Mouse (Mus musculus): ENCODE results near the gene Camta2. TPM values are rescaled to one million over a fixed set of nuclear protein-coding genes. Genes with fewer than 3 reads are reported as not detected.

Camta2 gene
- polyA plus RNA-seq, 1 experiment from 2014 or later, result 4.4 TPM

- Histone ChIP-seq H3K27ac (replicated peaks; ENCODE audit: low read depth, low read length) (no peak overlapping the region), H3K9ac (replicated peaks; ENCODE audit: low read length) (peak overlapping the region; percentile 96), H3K27me3 (ENCODE audit: control insufficient read depth, insufficient read depth, low read length) (no peaks in the 10 kb centered on the region), H3K4me3 (ENCODE audit: low read depth, low read length) (peak overlapping the region; percentile 88), H3K4me1 (ENCODE audit: control insufficient read depth, insufficient read depth, low read length) (peaks cover 3% of the 10 kb centered on the region; the same call in 1 of the 2 replicates), H3K9me3 (replicated peaks; ENCODE audit: control insufficient read depth, low read length) (no peaks in the 10 kb centered on the region), H3K4me2 (ENCODE audit: low read depth, low read length) (peak overlapping the region; percentile 84), H3K36me3 (replicated peaks; ENCODE audit: control insufficient read depth, insufficient read depth, low read depth, low read length) (no peaks in the 10 kb centered on the region; the same call in 1 of the 2 replicates)
- peak; percentile 16 for DNase-seq (ENCODE audit: low spot score)
- no peak for ATAC-seq (replicated peaks; ENCODE audit: insufficient number of reproducible peaks, low FRiP score, low TSS enrichment, low read depth)
- WGBS, result 14% methylated on average over 10 of the region's 10 CpGs
Observed at GRCm38 (mm10) chr11:70701221-70701955, 13.5 kb upstream of the Camta2 start.

- Histone ChIP-seq H3K4me3 (ENCODE audit: low read depth, low read length) (peak overlapping the region; percentile 88), H3K36me3 (replicated peaks; ENCODE audit: control insufficient read depth, insufficient read depth, low read depth, low read length) (no peaks in the 10 kb centered on the region), H3K9me3 (replicated peaks; ENCODE audit: control insufficient read depth, low read length) (no peaks in the 10 kb centered on the region), H3K4me1 (ENCODE audit: control insufficient read depth, insufficient read depth, low read length) (peaks cover 3% of the 10 kb centered on the region; the same call in 1 of the 2 replicates), H3K27ac (replicated peaks; ENCODE audit: low read depth, low read length) (peak overlapping the region; percentile 68), H3K27me3 (ENCODE audit: control insufficient read depth, insufficient read depth, low read length) (no peaks in the 10 kb centered on the region), H3K4me2 (ENCODE audit: low read depth, low read length) (peak overlapping the region; percentile 84), H3K9ac (replicated peaks; ENCODE audit: low read length) (peak overlapping the region; percentile 96)
- ATAC-seq (replicated peaks; ENCODE audit: insufficient number of reproducible peaks, low FRiP score, low TSS enrichment, low read depth) (peak; percentile 19; the same call in 1 of the 2 replicates), DNase-seq (ENCODE audit: low spot score) (peak; percentile 38)
- under 1% methylated on average over 32 of the region's 34 CpGs for WGBS
Observed at GRCm38 (mm10) chr11:70700613-70701012, 12.7 kb upstream of the Camta2 start.

DNA sequence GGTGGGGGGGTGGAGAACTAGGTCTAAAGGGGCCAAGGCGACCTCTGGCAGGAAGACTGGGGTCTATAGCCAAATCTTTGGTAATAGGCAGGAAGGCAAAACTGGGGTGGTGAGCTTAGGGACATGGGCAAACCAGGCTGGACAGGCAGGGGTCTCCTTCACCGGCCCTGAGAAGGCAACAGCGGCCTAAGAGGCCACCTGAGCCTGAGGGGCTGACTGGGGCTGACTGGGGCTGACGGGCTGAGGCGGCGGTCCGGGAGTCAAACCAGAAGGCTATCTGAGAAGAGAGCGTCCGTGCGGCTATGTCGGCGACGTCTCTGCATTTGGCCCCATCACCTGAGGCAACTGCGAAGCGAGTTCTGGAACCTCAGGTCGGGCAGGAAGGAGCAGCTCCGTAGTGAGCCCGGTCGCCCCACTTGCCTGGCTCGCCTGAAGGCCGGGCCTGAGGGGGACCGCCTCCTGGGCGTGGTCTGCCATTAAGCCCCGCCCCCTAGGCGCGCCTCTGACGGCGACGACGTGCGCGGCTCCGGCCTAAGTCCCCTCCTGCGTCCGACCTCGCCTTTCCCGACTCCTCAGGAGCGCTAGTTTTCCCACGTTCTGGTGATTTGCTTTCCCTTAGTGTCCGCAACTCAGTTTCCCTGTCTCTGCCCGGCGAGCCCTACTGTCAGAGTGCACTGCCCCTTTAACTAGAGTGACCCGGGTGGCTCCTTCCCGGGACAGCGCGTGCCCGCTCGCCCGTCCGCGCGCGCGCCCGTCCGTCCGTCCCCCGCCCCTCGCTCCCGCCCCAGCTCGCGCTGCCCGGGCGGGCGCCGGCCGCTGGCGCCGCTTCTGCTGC, 12.0 kb upstream of the Camta2 start, which contains the start of the genes Inca1 and Kif1c:
TSS of gene Inca1 (minus strand) at position 434 of the 835 bp plus-strand sequence.
TSS of gene Kif1c (plus strand) at position 827 of the 835 bp plus-strand sequence.
- peak; percentile 94 for DNase-seq (ENCODE audit: low spot score)
- H3K4me3 ChIP-seq (ENCODE audit: low read depth, low read length), result peak within 1 kb of the TSS; percentile 88
- H3K36me3 ChIP-seq (replicated peaks; ENCODE audit: control insufficient read depth, insufficient read depth, low read depth, low read length), result no peaks in the 10 kb centered on the region
- peak; percentile 92 for ATAC-seq (replicated peaks; ENCODE audit: insufficient number of reproducible peaks, low FRiP score, low TSS enrichment, low read depth)
- 2% methylated on average over 65 of the region's 69 CpGs for WGBS
- H3K4me1 ChIP-seq (ENCODE audit: control insufficient read depth, insufficient read depth, low read length), result peaks cover 3% of the 10 kb centered on the region; the same call in 1 of the 2 replicates
- H3K4me2 ChIP-seq (ENCODE audit: low read depth, low read length), result peak within 1 kb of the TSS; percentile 84
- H3K9me3 ChIP-seq (replicated peaks; ENCODE audit: control insufficient read depth, low read length), result no peaks in the 10 kb centered on the region
- peak within 1 kb of the TSS; percentile 68 for H3K27ac ChIP-seq (replicated peaks; ENCODE audit: low read depth, low read length)
- H3K9ac ChIP-seq (replicated peaks; ENCODE audit: low read length), result peak within 1 kb of the TSS; percentile 96
- H3K27me3 ChIP-seq (ENCODE audit: control insufficient read depth, insufficient read depth, low read length), result no peaks in the 10 kb centered on the region

DNA sequence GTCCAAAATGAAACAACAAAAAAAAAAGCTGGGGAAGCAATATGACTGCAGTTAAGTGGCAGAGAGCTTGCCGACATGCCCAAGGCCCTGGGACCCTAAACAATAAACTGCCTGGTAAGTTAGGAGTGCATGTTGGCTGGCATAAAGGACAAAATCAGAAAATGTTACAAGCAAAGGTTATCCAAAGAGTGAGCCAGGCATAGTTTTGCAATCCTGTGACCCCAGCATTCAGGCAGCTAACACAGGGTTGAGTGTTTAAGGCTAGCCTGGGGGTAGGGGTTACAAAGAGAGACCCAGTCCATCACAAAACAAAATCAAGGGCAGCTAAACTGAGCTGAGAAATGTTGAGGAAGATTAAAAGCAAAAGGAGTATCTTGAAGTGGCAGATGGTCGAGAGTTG, 11.1 kb upstream of the Camta2 start:
- DNase-seq (ENCODE audit: low spot score) (no peak), ATAC-seq (replicated peaks; ENCODE audit: insufficient number of reproducible peaks, low FRiP score, low TSS enrichment, low read depth) (no peak)
- H3K4me1 ChIP-seq (ENCODE audit: control insufficient read depth, insufficient read depth, low read length), result peaks cover 3% of the 10 kb centered on the region; the same call in 1 of the 2 replicates
- H3K27ac ChIP-seq (replicated peaks; ENCODE audit: low read depth, low read length), result no peak overlapping the region
- no peak overlapping the region for H3K4me3 ChIP-seq (ENCODE audit: low read depth, low read length)
- H3K9me3 ChIP-seq (replicated peaks; ENCODE audit: control insufficient read depth, low read length), result no peaks in the 10 kb centered on the region
- H3K36me3 ChIP-seq (replicated peaks; ENCODE audit: control insufficient read depth, insufficient read depth, low read depth, low read length), result no peaks in the 10 kb centered on the region
- H3K4me2 ChIP-seq (ENCODE audit: low read depth, low read length), result no peak overlapping the region
- no peak overlapping the region for H3K9ac ChIP-seq (replicated peaks; ENCODE audit: low read length)
- 71% methylated on average over 2 of the region's 2 CpGs for WGBS
- H3K27me3 ChIP-seq (ENCODE audit: control insufficient read depth, insufficient read depth, low read length), result no peaks in the 10 kb centered on the region

GRCm38 (mm10) chr11:70697376-70697775, 9.5 kb upstream of the Camta2 start:
- no peak overlapping the region for H3K9ac ChIP-seq (replicated peaks; ENCODE audit: low read length)
- DNase-seq (ENCODE audit: low spot score), result no peak
- H3K4me1 ChIP-seq (ENCODE audit: control insufficient read depth, insufficient read depth, low read length), result peaks cover 3% of the 10 kb centered on the region; the same call in 1 of the 2 replicates
- ATAC-seq (replicated peaks; ENCODE audit: insufficient number of reproducible peaks, low FRiP score, low TSS enrichment, low read depth), result no peak
- H3K9me3 ChIP-seq (replicated peaks; ENCODE audit: control insufficient read depth, low read length), result no peaks in the 10 kb centered on the region
- H3K27ac ChIP-seq (replicated peaks; ENCODE audit: low read depth, low read length), result no peak overlapping the region
- no peaks in the 10 kb centered on the region for H3K36me3 ChIP-seq (replicated peaks; ENCODE audit: control insufficient read depth, insufficient read depth, low read depth, low read length)
- no peak overlapping the region for H3K4me3 ChIP-seq (ENCODE audit: low read depth, low read length)
- WGBS, result 74% methylated on average over 3 of the region's 3 CpGs
- H3K27me3 ChIP-seq (ENCODE audit: control insufficient read depth, insufficient read depth, low read length), result no peaks in the 10 kb centered on the region
- H3K4me2 ChIP-seq (ENCODE audit: low read depth, low read length), result no peak overlapping the region

- no peaks in the 10 kb centered on the region for H3K27me3 ChIP-seq (ENCODE audit: control insufficient read depth, insufficient read depth, low read length)
- ATAC-seq (replicated peaks; ENCODE audit: insufficient number of reproducible peaks, low FRiP score, low TSS enrichment, low read depth) (no peak), DNase-seq (ENCODE audit: low spot score) (no peak)
- H3K9me3 ChIP-seq (replicated peaks; ENCODE audit: control insufficient read depth, low read length), result no peaks in the 10 kb centered on the region
- H3K9ac ChIP-seq (replicated peaks; ENCODE audit: low read length), result no peak overlapping the region
- WGBS, result 67% methylated on average over 3 of the region's 3 CpGs
- no peak overlapping the region for H3K4me3 ChIP-seq (ENCODE audit: low read depth, low read length)
- H3K27ac ChIP-seq (replicated peaks; ENCODE audit: low read depth, low read length), result no peak overlapping the region
- no peaks in the 10 kb centered on the region for H3K36me3 ChIP-seq (replicated peaks; ENCODE audit: control insufficient read depth, insufficient read depth, low read depth, low read length)
- H3K4me2 ChIP-seq (ENCODE audit: low read depth, low read length), result no peak overlapping the region
- no peaks in the 10 kb centered on the region for H3K4me1 ChIP-seq (ENCODE audit: control insufficient read depth, insufficient read depth, low read length)
Observed at GRCm38 (mm10) chr11:70693504-70693903, 5.6 kb upstream of the Camta2 start.

GRCm38 (mm10) chr11:70689578-70689977, 1.7 kb upstream of the Camta2 start:
- Histone ChIP-seq H3K36me3 (replicated peaks; ENCODE audit: control insufficient read depth, insufficient read depth, low read depth, low read length) (no peaks in the 10 kb centered on the region), H3K9me3 (replicated peaks; ENCODE audit: control insufficient read depth, low read length) (no peaks in the 10 kb centered on the region), H3K4me3 (ENCODE audit: low read depth, low read length) (no peak overlapping the region), H3K27ac (replicated peaks; ENCODE audit: low read depth, low read length) (no peak overlapping the region), H3K4me1 (ENCODE audit: control insufficient read depth, insufficient read depth, low read length) (peaks cover 4% of the 10 kb centered on the region; the same call in 1 of the 2 replicates), H3K4me2 (ENCODE audit: low read depth, low read length) (no peak overlapping the region), H3K27me3 (ENCODE audit: control insufficient read depth, insufficient read depth, low read length) (no peaks in the 10 kb centered on the region), H3K9ac (replicated peaks; ENCODE audit: low read length) (no peak overlapping the region)
- WGBS, result 55% methylated on average over 4 of the region's 4 CpGs
- ATAC-seq (replicated peaks; ENCODE audit: insufficient number of reproducible peaks, low FRiP score, low TSS enrichment, low read depth) (no peak), DNase-seq (ENCODE audit: low spot score) (no peak)

All from embryonic facial prominence, embryonic 11.5 days (tissue).